Mouse (Mus musculus) embryonic facial prominence, embryonic 11.5 days (tissue): ENCODE results near the gene Iqschfp. TPM values are rescaled to one million over a fixed set of nuclear protein-coding genes. Genes with fewer than 3 reads are reported as not detected.

Experiments
- ATAC-seq: fragments of 200-750 bp; cut with Nextera tagmentation; replicated peaks from 2 replicates; pipeline ENCODE4 v1.8.0; 2017; ENCODE audit warnings: low read depth; ENCODE audit not compliant: insufficient number of reproducible peaks, low FRiP score, low TSS enrichment
- DNase-seq: peaks from one replicate; pipeline ENCODE4 v3.0.0-alpha.2; 2015; ENCODE audit warnings: low spot score
- H3K27ac ChIP-seq: fragments of 300-500 bp; sonication (generic); replicated peaks from 2 replicates; pipeline ENCODE4 v1.5.1; 2014; ENCODE audit warnings: mild to moderate bottlenecking, low read depth, low read length, control low read depth
- H3K27me3 ChIP-seq: fragments of 300-500 bp; sonication (generic); 2 replicates; pipeline ENCODE4 v1.6.1; 2014; ENCODE audit warnings: mild to moderate bottlenecking, low read length, moderate library complexity, mixed read lengths; ENCODE audit not compliant: control insufficient read depth, insufficient read depth
- H3K36me3 ChIP-seq: fragments of 300-500 bp; sonication (generic); replicated peaks from 2 replicates; pipeline ENCODE4 v1.6.1; 2014; ENCODE audit warnings: low read depth, mild to moderate bottlenecking, low read length, moderate library complexity, mixed read lengths; ENCODE audit not compliant: control insufficient read depth, insufficient read depth
- H3K4me1 ChIP-seq: fragments of 300-500 bp; sonication (generic); 2 replicates; pipeline ENCODE4 v1.6.1; 2014; ENCODE audit warnings: low read length, mixed read lengths; ENCODE audit not compliant: control insufficient read depth, insufficient read depth
- H3K4me2 ChIP-seq: fragments of 300-500 bp; sonication (generic); 2 replicates; pipeline ENCODE4 v1.6.1; 2014; ENCODE audit warnings: low read depth, mild to moderate bottlenecking, control low read depth, low read length, moderate library complexity
- H3K4me3 ChIP-seq: fragments of 300-500 bp; sonication (generic); 2 replicates; pipeline ENCODE4 v1.5.1; 2014; ENCODE audit warnings: low read depth, low read length, control low read depth
- H3K9ac ChIP-seq: fragments of 300-500 bp; sonication (generic); replicated peaks from 2 replicates; pipeline ENCODE4 v1.6.1; 2014; ENCODE audit warnings: mild to moderate bottlenecking, control low read depth, low read length
- H3K9me3 ChIP-seq: fragments of 300-500 bp; sonication (generic); replicated peaks from 2 replicates; pipeline ENCODE4 v1.6.1; 2016; ENCODE audit warnings: mild to moderate bottlenecking, low read length, inconsistent platforms, mixed read lengths; ENCODE audit not compliant: control insufficient read depth
- WGBS: fragments of 180-500 bp; shearing (Covaris S2); extraction: QIAGEN DNeasy Blood & Tissue Kit; methylation state at CpG from one replicate; pipeline ENCODE4 v1.1.7; 2014; 5-methylcytosine and 5-hydroxymethylcytosine counted together
- polyA plus RNA-seq: library from polyadenylated mRNA; unstranded; fragments of >200 nt; fragmentation: Nextera tagmentation; extraction: Ambion mirVana; gene quantifications from 2 replicates; pipeline ENCODE4 v1.2.1, GENCODE M21; 2014

The Iqschfp gene
- polyA plus RNA-seq, 1 experiment from 2014 or later: 0.87 TPM

- H3K27me3 ChIP-seq: no peaks in the 10 kb centered on the region
- no peak overlapping the region for H3K27ac ChIP-seq
- no peaks in the 10 kb centered on the region for H3K4me1 ChIP-seq
- H3K9ac ChIP-seq: no peak overlapping the region
- WGBS: 73% methylated on average over 4 of the region's 4 CpGs
- no peaks in the 10 kb centered on the region; the same call in 1 of the 2 replicates for H3K36me3 ChIP-seq
- no peak overlapping the region for H3K4me2 ChIP-seq
- no peak for DNase-seq
- H3K4me3 ChIP-seq: no peak overlapping the region
- ATAC-seq: no peak
- H3K9me3 ChIP-seq: no peaks in the 10 kb centered on the region
Measured at GRCm38 (mm10) chr3:68555087-68555662, 663.1 kb downstream of the Iqschfp start.

GRCm38 (mm10) chr3:68556891-68557290 is 664.9 kb downstream of the Iqschfp start:
- Histone ChIP-seq H3K27me3 (no peaks in the 10 kb centered on the region), H3K9ac (no peak overlapping the region), H3K27ac (no peak overlapping the region), H3K4me3 (no peak overlapping the region), H3K4me1 (no peaks in the 10 kb centered on the region), H3K4me2 (no peak overlapping the region), H3K36me3 (no peaks in the 10 kb centered on the region; the same call in 1 of the 2 replicates), H3K9me3 (no peaks in the 10 kb centered on the region)
- 91% methylated on average over 9 of the region's 9 CpGs for WGBS
- ATAC-seq (no peak), DNase-seq (no peak)

- H3K4me3 ChIP-seq: no peak overlapping the region
- H3K4me1 ChIP-seq: no peaks in the 10 kb centered on the region
- 79% methylated on average over 6 of the region's 6 CpGs for WGBS
- no peaks in the 10 kb centered on the region; the same call in 1 of the 2 replicates for H3K36me3 ChIP-seq
- DNase-seq: no peak
- no peak overlapping the region for H3K4me2 ChIP-seq
- no peaks in the 10 kb centered on the region for H3K27me3 ChIP-seq
- H3K27ac ChIP-seq: no peak overlapping the region
- H3K9ac ChIP-seq: no peak overlapping the region
- no peaks in the 10 kb centered on the region for H3K9me3 ChIP-seq
- ATAC-seq: no peak
Measured at GRCm38 (mm10) chr3:68558744-68559143, 666.7 kb downstream of the Iqschfp start.

GRCm38 (mm10) chr3:68560057-68560456 is 668.0 kb downstream of the Iqschfp start:
- H3K27ac ChIP-seq: no peak overlapping the region
- no peak overlapping the region for H3K4me2 ChIP-seq
- DNase-seq (no peak), ATAC-seq (no peak)
- H3K4me3 ChIP-seq: no peak overlapping the region
- no peaks in the 10 kb centered on the region for H3K27me3 ChIP-seq
- no peaks in the 10 kb centered on the region for H3K4me1 ChIP-seq
- no peaks in the 10 kb centered on the region for H3K36me3 ChIP-seq
- no peaks in the 10 kb centered on the region for H3K9me3 ChIP-seq
- 88% methylated on average over 5 of the region's 5 CpGs for WGBS
- H3K9ac ChIP-seq: no peak overlapping the region

- H3K9me3 ChIP-seq: no peaks in the 10 kb centered on the region
- no peaks in the 10 kb centered on the region for H3K4me1 ChIP-seq
- ATAC-seq (no peak), DNase-seq (no peak)
- H3K4me3 ChIP-seq: no peak overlapping the region
- no peak overlapping the region for H3K4me2 ChIP-seq
- no peak overlapping the region for H3K9ac ChIP-seq
- H3K36me3 ChIP-seq: no peaks in the 10 kb centered on the region
- H3K27ac ChIP-seq: no peak overlapping the region
- no peaks in the 10 kb centered on the region for H3K27me3 ChIP-seq
- WGBS: 67% methylated on average over 2 of the region's 2 CpGs
Measured at GRCm38 (mm10) chr3:68562838-68563237, 670.8 kb downstream of the Iqschfp start.

GRCm38 (mm10) chr3:68563922-68564321 is 671.9 kb downstream of the Iqschfp start:
- H3K27me3 ChIP-seq: no peaks in the 10 kb centered on the region
- no peaks in the 10 kb centered on the region for H3K9me3 ChIP-seq
- H3K4me2 ChIP-seq: no peak overlapping the region
- H3K9ac ChIP-seq: no peak overlapping the region
- no peak overlapping the region for H3K27ac ChIP-seq
- H3K4me3 ChIP-seq: no peak overlapping the region
- no peaks in the 10 kb centered on the region for H3K4me1 ChIP-seq
- no peak for ATAC-seq
- no peak for DNase-seq
- 82% methylated on average over 8 of the region's 8 CpGs for whole genome bisulfite sequencing
- H3K36me3 ChIP-seq: no peaks in the 10 kb centered on the region

GRCm38 (mm10) chr3:68564978-68565674 is 673.1 kb downstream of the Iqschfp start:
- H3K27ac ChIP-seq: no peak overlapping the region
- DNase-seq (no peak), ATAC-seq (no peak)
- no peaks in the 10 kb centered on the region for H3K9me3 ChIP-seq
- no peak overlapping the region for H3K4me3 ChIP-seq
- H3K4me1 ChIP-seq: no peaks in the 10 kb centered on the region
- no peak overlapping the region for H3K4me2 ChIP-seq
- no peaks in the 10 kb centered on the region for H3K27me3 ChIP-seq
- 72% methylated on average over 10 of the region's 10 CpGs for WGBS
- H3K9ac ChIP-seq: no peak overlapping the region
- no peaks in the 10 kb centered on the region for H3K36me3 ChIP-seq

- Histone ChIP-seq H3K4me2 (no peak overlapping the region), H3K36me3 (no peaks in the 10 kb centered on the region), H3K4me3 (no peak overlapping the region), H3K9ac (no peak overlapping the region), H3K27ac (no peak overlapping the region), H3K4me1 (no peaks in the 10 kb centered on the region), H3K9me3 (no peaks in the 10 kb centered on the region), H3K27me3 (no peaks in the 10 kb centered on the region)
- ATAC-seq (no peak), DNase-seq (no peak)
- WGBS: 50% methylated on average over 4 of the region's 4 CpGs
Measured at GRCm38 (mm10) chr3:68565675-68566055, 673.6 kb downstream of the Iqschfp start.
